Mouse (Mus musculus) adipocyte (in vitro differentiated cells): ENCODE data around the gene Hist1h4k.

Experiments
- DNase-seq: peaks from one replicate; pipeline ENCODE4 v3.0.0-alpha.2; 2016; ENCODE audit warnings: low spot score

Hist1h4k gene

DNA sequence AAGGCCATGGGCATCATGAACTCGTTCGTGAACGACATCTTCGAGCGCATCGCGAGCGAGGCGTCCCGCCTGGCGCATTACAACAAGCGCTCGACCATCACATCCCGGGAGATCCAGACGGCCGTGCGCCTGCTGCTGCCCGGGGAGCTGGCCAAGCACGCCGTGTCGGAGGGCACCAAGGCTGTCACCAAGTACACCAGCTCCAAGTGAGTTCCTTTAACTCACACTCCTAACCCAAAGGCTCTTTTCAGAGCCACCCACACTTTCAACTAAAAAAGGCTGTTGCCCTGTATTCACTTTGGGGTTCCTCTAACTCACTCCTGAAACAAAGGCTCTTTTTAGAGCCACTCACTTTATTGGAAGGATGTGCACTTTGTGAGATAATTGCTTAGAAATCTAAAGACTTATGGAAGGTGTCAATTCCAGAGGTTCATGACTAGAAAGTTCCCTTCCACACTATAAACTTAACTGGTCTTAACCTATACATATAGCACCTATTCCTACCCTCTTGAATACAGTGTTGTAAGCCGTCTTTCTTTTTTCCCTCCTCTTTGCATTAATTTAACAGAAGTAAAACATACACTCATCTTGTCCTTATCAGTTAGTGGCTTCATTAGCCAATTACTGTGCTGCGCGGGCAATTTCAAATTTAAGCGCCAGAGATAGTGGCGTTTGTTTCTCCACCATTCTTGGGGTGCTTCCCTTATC is 4.1 kb upstream of the Hist1h4k start:
- peak; percentile 38 for DNase-seq

DNA sequence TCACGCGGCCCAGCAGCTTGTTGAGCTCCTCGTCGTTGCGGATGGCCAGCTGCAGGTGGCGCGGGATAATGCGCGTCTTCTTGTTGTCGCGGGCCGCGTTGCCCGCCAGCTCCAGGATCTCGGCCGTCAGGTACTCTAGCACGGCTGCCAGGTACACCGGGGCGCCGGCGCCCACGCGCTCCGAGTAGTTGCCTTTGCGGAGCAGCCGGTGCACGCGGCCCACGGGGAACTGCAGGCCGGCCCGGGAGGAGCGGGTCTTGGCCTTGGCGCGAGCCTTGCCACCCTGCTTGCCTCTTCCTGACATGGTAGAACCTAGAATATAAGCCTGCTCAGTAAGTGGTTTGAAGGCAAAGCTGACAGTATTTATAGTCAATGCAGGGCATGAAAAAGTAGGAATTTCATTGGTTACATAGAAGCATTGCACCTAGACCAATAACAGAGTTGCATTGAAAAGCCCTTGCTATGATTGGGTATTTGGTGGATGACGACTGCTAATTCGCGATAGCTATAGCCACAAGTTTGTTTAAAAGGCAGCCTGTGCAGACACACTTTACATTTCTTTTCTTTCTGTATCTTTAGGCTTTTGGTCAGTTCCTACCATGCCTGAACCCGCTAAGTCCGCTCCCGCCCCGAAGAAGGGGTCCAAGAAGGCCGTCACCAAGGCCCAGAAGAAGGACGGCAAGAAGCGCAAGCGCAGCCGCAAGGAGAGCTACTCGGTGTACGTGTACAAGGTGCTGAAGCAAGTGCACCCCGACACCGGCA is 3.4 kb upstream of the Hist1h4k start, which contains the start of the genes Hist1h2ak and Hist1h2bn:
Hist1h2ak (minus strand) TSS at position 304 of the 762 bp plus-strand sequence.
Hist1h2bn (plus strand) TSS at position 600 of the 762 bp plus-strand sequence.
- DNase-seq: peak; percentile 89

DNA sequence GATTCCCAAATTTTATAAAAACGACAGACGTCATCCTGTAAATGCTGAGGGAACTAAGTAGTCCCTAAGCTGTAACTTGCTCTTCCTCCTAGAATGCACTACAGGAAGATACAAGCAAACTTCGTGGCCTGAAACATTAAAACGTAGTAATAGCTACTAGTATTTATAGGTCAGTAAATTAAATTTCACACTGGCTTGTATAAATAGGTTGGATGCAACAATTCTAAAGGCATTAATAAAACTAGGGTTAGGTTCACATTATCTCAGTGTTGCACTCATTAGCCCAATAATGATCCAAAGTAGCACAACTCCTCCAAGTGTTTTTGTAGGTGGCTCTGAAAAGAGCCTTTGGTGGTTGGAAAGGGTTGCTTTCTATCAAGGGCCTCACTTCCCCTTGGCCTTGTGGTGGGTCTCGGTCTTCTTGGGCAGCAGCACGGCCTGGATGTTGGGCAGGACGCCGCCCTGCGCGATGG is 2.8 kb upstream of the Hist1h4k start:
- no peak for DNase-seq

DNA sequence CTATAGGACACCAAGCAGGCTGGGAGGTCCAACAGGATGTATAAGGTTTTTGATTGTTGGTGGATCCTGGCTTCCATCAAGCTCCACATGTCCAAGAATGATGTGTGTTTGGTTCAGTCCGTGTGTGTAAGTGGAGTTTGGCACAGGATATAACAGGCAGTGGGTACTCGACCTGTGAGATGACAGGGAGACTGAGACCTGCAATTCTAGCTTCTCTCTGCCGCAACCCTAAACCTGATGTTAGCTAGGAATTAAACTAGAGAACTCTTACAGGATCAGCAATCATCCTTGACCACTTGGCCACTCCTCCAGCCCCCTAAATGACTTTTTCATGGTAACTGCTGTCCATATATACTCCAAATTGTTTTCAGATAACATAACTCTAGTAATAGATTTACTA is 2.1 kb upstream of the Hist1h4k start:
- DNase-seq: no peak

DNA sequence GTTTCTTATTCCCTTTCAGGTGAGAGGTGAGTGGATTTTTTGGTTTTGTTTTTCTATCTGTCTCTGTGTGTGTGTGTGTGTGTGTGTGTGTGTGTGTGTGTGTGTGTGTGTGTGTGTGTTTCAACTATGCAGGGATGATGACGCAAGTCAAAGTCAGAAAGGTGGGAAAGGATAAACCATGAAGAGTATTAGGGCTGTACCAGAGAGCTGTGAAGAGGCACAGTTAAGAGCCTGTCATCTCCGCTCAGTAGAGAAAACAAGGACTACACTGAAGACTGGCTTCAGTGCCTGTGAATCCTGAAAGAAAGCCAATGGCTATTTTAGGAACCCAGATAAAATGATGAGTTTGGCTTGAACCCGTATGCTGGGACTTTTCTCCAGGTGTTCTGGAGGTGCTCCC is 1.5 kb upstream of the Hist1h4k start:
- no peak for DNase-seq

DNA sequence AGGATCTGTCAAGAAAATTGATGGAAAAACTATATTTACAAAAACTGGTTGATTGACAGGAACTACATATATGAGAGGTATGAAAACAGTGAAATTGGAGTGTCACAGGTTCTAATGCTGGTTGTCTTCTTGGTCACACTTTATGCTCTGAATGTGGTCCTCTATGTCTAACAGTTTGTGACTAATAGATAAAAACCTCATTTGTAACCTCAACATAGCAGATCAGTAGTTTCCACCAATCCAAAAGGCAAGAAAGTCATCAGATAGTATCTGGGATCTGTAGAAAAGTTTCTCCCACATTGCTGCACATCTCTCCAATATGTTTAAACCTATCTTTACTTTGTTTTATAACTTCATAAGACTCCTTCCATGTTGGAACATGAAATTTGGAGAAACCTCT is 1.1 kb upstream of the Hist1h4k start:
- DNase-seq: no peak

DNA sequence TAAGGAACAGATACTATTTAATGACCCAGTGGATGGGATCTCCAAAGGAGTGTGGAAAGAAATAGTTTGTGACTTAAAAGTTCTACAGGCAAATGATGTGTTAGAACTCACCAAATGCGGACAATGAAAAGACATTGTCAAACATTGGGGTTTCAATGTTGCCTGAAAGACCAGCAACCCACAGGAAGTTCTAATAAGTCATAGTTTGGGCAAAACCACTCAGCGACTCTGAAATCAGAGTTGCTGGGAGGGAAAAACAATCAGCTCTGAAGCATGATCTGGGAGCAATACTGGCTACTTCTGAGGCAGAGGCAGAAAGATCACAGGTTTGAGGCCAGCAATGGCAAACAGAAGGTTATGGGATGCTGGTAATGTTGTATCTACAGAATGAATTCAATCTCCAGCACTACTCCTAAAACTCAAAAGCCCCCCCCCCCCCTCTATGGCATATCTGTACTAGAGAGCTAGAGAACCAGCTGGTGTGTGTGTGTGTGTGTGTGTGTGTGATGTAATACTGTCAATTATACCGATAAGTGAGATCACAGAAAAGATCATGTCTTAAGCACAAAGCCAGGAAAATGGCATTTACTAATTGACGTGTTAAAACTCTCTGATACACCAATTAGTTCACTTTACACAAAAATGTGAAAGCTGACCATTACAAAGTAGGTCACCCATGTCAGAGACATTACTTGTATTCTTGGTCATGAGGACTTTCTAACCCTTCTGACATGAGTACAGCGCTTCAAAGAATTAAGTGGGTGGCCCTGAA is 732 bp downstream of the Hist1h4k start:
- no peak for DNase-seq

DNA sequence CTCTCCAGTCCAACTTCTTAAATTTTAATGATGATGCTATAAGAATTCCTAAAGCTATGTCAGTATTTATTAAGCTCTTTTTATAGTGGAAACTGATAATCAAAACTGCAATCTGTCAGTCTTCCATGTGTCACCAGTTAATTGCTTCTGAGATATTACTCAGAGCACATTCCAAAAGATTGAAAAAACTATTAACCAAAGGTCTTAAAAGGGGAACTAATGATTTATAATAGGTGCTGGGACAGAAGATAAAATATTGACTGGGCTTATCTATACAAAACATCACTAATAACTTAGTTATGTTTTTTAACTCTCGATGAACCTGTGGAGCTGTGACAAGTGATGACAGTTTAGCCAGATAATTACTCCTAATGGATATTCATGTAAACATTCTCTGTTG is 5.3 kb downstream of the Hist1h4k start:
- no peak for DNase-seq

DNA sequence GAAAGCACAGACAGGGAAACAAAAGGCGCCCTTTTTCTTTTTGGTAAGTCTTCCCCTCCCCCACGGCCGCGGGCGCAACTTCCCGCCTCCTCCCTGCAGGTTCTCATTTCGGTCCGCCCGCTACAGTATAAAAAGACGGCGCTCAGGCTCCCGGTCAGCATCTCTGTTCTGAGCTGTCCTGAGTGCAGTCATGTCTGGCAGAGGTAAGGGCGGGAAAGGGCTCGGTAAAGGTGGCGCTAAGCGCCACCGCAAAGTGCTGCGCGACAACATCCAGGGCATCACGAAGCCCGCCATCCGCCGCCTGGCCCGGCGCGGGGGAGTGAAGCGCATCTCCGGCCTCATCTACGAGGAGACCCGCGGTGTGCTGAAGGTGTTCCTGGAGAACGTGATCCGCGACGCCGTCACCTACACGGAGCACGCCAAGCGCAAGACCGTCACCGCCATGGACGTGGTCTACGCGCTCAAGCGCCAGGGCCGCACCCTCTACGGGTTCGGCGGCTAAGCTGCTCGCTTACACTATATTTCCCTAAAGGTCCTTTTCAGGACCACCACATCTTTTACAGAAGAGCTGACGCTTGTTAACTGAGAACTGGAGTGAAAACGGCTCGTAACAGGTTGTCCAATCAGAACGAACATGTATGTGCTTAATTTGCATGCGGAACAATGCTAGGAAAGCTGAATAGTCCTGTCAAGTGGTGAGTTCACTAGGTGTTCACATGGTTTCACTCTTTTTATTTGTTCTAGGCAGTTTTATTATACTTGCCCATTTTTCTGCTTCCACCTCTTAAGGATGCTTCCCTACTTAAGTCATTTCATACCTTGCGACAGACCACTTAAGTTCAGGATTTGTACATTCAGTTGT is 15.2 kb downstream of the Hist1h4k start, which contains the start of gene Hist1h4j:
Hist1h4j (plus strand) TSS at position 159 of the 862 bp plus-strand sequence.
- DNase-seq: peak; percentile 79

DNA sequence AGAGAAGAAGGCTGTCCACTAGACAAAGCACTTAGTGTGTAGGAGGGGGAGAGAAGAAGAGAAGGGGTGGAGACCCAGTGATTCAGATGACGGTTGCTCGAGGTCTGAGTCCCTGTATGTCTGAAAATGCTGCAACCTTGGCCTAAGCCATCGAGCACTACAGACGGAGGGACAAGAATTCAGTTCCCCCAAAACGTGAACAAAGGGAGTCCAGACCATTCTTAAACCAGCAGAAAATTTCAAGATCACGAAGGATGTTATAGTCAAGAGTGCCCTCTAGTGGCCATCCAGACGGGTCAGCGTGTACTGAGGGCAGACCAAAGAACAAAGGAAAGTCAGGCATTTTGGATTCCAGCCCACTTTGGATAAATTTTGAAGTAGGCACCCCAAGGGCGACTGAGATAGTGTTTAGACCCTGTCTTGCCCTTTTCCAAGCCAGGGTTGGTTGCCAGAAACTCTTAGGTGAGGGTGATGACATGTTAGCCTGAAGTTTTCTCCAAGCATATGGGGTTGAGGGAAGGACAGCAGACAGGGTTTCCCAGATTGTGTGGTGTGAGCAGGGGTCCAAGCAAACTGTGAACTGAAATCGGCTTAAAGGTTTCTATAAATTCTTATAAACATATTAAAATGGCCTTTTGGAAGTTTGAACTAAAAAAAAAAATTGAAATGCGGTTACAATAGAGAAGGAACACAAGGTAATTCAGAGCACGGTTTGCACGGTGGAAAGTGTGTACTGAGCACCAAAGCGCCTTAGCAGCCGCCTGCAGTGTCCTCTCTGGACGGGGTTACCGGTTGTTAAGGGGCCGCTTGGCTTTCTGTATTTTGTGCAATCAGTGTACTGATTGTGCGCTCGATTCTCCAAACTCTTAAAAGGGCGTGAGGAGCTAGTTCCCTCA is 16.0 kb downstream of the Hist1h4k start:
- peak; percentile 89 for DNase-seq

DNA sequence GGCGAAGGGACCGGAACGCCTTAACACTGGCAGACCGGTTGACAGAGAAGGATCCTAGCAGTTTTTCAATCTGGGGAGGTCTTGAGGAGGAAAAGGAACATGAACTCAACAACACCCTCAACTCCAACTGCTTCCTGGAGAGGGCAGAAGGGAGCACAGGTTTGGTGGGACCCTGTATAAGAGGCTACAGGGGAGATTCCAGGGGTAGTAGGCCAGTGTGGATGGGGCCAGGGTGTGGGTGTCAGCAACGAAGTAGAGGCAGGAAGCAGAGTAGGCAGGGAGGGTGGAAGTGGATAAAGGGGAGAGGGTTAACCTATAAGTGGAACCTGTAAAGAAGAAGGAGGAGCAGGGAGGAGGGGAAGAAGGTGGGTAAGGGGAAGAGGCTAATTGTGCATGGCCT is 16.8 kb downstream of the Hist1h4k start:
- no peak for DNase-seq

DNA sequence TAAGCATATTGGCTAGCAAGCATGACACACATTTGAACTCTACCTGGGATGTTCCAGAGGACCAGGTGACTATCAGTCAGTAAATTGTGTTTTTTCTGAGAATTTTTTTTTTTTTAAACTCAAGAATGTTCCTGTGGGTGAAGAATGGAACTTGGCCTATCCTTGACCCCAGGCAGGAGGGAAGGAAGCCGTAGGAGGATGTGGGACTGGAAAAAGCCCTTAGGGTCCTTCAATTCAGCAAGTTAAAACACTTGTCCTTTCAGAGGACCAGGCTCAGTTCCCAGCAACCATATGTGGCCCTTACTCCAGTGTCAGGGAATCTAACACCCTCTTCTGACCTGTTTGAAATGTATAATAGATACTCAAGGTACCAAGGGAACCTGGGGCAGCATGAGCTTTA is 20.8 kb downstream of the Hist1h4k start:
- no peak for DNase-seq

DNA sequence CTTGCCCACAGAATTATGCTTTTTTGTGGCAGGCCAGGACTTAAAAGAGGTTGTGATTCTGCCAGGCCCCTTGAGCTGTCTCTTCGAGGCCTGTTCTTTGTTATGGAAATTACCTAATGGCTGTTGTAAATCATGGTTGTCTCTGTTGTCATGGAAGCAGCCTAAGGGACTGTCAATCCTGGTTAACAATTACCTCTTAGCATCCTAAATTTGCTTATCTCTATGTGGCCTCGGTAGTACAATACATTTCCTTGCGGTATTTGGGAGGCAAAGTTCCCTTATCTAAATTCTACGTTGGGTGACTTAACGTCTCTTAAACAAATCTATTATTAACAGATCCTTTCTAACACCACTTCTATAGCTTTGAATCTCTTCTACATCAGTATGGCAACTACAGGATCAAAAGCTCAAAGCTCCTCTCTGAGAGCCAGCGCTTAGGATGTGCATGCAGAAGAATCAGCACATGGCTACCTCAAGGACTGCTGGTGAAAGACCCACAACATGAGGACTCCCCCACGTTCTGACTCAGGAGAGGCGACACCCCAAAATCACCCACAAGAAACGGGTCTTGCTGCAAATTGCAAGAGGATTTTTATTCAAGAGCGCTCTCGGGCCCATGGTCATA is 22.2 kb downstream of the Hist1h4k start:
- no peak for DNase-seq

DNA sequence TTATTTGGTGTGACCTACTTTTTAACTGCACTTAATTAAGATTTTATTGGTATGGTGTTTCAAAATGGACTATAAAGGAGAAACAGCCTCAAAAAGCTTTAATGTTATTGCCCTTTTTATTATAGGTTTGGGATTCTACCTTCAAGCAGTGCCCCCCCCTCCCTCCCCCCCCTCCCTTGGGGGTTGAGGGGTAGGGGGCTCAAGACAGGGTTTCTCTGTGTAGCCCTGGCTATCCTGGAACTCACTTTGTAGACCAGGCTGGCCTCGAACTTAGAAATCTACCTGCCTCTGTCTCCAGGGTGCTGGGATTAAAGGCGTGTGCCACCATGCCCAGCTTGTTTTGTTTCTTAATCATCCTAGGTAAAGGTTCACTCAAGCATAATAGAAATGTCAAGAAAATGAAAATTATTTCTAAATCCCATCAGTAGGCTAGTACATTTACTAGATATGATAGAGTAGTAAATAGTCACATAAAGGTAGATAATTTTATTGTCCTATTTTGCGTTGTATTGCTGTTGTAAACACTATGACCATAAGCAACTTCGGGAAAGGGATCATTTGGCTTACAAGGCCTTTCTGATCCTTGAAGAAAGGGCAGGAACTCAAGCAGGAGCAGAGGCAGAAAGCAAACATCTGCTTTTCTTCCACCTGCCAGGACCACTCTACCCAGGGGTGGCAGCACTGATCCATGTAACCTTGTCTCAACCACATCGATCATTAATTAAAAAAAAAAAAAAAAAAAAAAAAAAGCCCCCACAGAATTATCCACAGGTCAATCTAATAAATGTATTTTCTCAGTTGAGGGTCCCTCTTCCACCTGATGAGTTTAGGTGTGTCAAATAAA is 27.1 kb downstream of the Hist1h4k start:
- no peak for DNase-seq

DNA sequence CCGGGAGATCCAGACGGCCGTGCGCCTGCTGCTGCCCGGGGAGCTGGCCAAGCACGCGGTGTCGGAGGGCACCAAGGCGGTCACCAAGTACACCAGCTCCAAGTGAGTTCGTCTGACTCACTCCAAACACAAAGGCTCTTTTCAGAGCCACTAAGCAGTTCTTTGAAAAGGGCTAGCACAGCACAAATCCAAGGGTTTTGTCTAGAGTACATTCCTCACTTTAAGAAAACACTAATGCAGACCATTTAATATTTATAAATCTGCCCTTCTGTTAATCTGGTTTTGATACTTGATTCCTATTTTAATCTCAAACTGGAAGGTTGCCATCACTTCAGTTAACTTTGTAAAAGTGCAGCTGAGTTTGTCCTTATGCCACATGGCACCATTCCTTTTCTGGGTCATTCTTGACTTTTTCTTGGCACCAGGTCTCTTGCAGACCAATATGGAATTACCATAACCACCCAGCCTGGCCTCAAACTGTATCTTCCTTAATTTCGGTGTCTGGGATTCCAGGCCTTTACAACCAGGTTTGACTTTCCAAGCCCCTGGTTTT is 27.9 kb downstream of the Hist1h4k start:
- peak; percentile 55 for DNase-seq

DNA sequence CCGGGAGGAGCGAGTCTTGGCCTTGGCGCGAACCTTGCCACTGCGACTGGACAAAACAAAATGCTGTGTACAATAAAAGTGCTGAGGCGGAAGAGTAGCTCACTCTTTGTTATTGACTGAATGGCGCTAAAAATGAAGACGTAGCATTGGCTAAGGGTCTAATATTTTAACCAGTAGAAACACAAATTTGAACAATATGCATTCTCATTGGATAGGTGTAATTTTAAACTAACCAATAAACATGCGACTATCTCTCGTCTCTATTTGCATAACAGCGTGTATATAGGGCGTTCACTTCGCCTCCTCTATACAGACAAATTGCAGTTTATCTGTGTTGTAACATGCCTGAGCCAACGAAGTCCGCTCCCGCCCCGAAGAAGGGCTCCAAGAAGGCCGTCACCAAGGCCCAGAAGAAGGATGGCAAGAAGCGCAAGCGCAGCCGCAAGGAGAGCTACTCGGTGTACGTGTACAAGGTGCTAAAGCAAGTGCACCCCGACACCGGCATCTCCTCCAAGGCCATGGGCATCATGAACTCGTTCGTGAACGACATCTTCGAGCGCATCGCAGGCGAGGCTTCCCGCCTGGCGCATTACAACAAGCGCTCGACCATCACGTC is 28.4 kb downstream of the Hist1h4k start, which contains the start of gene Hist1h2bm:
Hist1h2bm (plus strand) TSS at position 288 of the 616 bp plus-strand sequence.
- peak; percentile 89 for DNase-seq

DNA sequence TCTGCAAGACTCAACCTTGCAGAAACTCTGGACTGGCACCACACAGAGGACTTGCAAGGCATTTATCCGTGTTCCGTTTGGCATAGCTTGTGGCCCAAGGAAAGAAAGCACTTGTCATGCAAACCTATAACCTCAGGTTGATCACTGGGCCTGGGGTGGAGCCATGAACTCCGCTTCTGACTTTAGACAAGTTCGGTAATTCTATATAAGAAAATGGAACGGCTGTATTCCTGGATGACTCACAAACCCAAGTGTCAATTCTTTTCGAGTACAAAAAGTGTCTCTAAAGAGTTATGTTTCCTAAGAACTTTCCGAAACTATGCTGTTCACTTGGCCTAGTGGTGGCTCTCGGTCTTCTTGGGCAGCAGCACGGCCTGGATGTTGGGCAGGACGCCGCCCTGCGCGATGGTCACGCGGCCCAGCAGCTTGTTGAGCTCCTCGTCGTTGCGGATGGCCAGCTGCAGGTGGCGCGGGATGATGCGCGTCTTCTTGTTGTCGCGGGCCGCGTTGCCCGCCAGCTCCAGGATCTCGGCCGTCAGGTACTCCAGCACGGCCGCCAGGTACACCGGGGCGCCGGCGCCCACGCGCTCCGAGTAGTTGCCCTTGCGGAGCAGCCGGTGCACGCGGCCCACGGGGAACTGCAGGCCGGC is 29.1 kb downstream of the Hist1h4k start:
- DNase-seq: peak; percentile 25
